Mouse (Mus musculus) kidney, adult 2 months (tissue): ENCODE results near the gene Ucn3.

Experiments used
- CTCF ChIP-seq: fragments of 200-500 bp; conservative IDR thresholded peaks from 2 replicates; pipeline ENCODE4 v1.5.1; 2011; ENCODE audit warnings: low read depth, mild to moderate bottlenecking, control low read depth, low read length, moderate library complexity, mixed read lengths; ENCODE audit not compliant: insufficient read depth, insufficient read length
- POLR2A ChIP-seq: fragments of 200-500 bp; IDR thresholded peaks from one replicate; pipeline ENCODE4 v1.6.1; 2011; ENCODE audit warnings: low read depth, low read length, control low read depth

DNA sequence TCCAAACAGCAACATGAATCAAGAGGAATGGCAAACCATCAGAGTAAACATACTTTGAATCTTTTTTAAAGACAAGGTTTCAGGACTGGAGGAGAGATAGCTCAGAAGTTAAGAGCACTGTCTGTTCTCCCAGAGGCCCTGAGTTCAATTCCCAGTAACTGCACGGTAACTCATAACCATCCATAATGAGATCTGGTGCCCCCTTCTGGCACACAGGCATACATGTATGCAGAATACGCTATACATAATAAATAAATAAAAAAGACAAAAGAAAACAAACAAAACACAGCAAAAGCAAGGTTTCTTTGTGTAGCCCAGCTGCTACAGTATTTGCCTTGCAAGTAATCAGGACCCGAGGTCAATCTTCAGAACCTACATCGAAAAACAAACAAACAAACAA lies 4.3 kb upstream of the Ucn3 start:
- TF ChIP-seq CTCF = no peak
- no peak for TF ChIP-seq POLR2A
